Mouse (Mus musculus): ENCODE results near the gene Olfr381. TPM values are rescaled to one million over a fixed set of nuclear protein-coding genes. Genes with fewer than 3 reads are reported as not detected.
"Not testable (repeated sequence)": the region's sequence is repeated elsewhere in the genome, so short reads cannot be mapped to it uniquely, and the experiment has no call there.

Olfr381 gene
- polyA plus RNA-seq (2014; fragmentation: Nextera tagmentation; extraction: Ambion mirVana) = not detected in 2 replicates

DNA sequence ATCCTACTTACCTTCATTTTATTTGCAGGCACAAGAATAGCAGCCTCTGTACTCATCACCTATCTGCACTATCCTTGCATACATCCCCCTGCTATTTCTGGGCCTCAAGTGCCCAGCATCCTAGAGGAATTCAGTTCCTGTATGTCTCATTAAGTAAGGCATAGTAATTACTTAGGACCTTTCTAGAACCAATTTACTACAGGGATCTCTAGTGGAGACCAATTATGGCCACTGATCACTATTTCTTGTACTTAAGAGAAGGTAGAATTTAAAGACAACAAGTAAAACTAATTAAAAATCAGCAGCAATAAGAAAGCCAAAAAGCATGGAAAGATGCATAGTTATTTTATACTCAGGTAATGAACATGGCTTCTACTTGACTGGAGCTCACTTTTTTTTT is at the start of gene Olfr381:
Gene Olfr381 (minus strand): TSS at position 101 of the 400 bp plus-strand sequence.
- no peak for ATAC-seq (ENCODE audit: low read depth)
- H3K36me3 ChIP-seq (ENCODE audit: control insufficient read depth, insufficient read depth, low read length) = no peaks in the 10 kb centered on the region
- H3K27me3 ChIP-seq (ENCODE audit: control insufficient read depth, insufficient read depth, low read length) = no peaks in the 10 kb centered on the region

DNA sequence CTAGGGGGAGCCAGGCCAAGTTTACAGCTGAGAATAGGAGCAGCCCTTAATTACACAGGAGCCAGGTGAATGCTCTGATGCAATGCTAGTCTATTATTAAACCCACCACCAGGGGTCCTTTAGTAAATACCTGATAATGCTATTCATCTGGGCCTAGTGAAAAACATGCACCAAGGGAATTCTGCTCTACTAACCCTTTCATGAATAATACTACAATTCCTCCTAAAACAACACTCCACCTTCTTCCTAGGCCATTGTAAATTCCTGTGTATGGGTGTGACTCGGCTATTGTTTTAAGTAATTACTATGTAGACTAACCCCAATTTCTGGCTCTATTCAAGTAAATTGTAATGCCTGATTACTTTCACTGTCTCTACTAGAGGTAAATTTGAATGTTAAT is 37.6 kb upstream of the Olfr381 start:
- not testable (repeated sequence) for ATAC-seq (ENCODE audit: low read depth); H3K9me3 ChIP-seq (ENCODE audit: control insufficient read depth, low read length); H3K4me2 ChIP-seq (ENCODE audit: low read depth, low read length); H3K36me3 ChIP-seq (ENCODE audit: control insufficient read depth, insufficient read depth, low read length); H3K4me3 ChIP-seq (ENCODE audit: low read depth, low read length); H3K27ac ChIP-seq (ENCODE audit: low read depth, low read length); H3K9ac ChIP-seq (replicated peaks; ENCODE audit: low read depth, low read length); H3K27me3 ChIP-seq (ENCODE audit: control insufficient read depth, insufficient read depth, low read length); H3K4me1 ChIP-seq (ENCODE audit: control insufficient read depth, insufficient read depth, low read length)
- 83% methylated on average over 1 of the region's 1 CpGs for WGBS

More for the DNA sequence above, at the start of gene Olfr381:
- H3K9me3 ChIP-seq (ENCODE audit: control insufficient read depth, low read length) = 0 out of 2 replicates have a peak, but pooled peaks cover 3% of the 10 kb centered on the region
- no peak within 1 kb of the TSS for H3K4me2 ChIP-seq (ENCODE audit: low read depth, low read length)
- no peaks in the 10 kb centered on the region for H3K4me1 ChIP-seq (ENCODE audit: control insufficient read depth, insufficient read depth, low read length)
- H3K4me3 ChIP-seq (ENCODE audit: low read depth, low read length) = no peak within 1 kb of the TSS
- H3K9ac ChIP-seq (replicated peaks; ENCODE audit: low read depth, low read length) = no peak within 1 kb of the TSS
- H3K27ac ChIP-seq (ENCODE audit: low read depth, low read length) = no peak within 1 kb of the TSS

GRCm38 (mm10) chr11:73517097-73517496 is 25.7 kb upstream of the Olfr381 start, which contains the start of gene Olfr382:
Olfr382 (minus strand) TSS chr11:73517197.
- Histone ChIP-seq H3K9ac (replicated peaks; ENCODE audit: low read depth, low read length) (no peak within 1 kb of the TSS), H3K9me3 (ENCODE audit: control insufficient read depth, low read length) (no peaks in the 10 kb centered on the region), H3K27me3 (ENCODE audit: control insufficient read depth, insufficient read depth, low read length) (no peaks in the 10 kb centered on the region), H3K27ac (ENCODE audit: low read depth, low read length) (no peak within 1 kb of the TSS), H3K4me3 (ENCODE audit: low read depth, low read length) (no peak within 1 kb of the TSS), H3K4me2 (ENCODE audit: low read depth, low read length) (no peak within 1 kb of the TSS), H3K4me1 (ENCODE audit: control insufficient read depth, insufficient read depth, low read length) (no peaks in the 10 kb centered on the region), H3K36me3 (ENCODE audit: control insufficient read depth, insufficient read depth, low read length) (no peaks in the 10 kb centered on the region)
- no peak for ATAC-seq (ENCODE audit: low read depth)

- Histone ChIP-seq H3K36me3 (ENCODE audit: control insufficient read depth, insufficient read depth, low read length) (no peaks in the 10 kb centered on the region), H3K9ac (replicated peaks; ENCODE audit: low read depth, low read length) (no peak within 1 kb of the TSS), H3K27me3 (ENCODE audit: control insufficient read depth, insufficient read depth, low read length) (no peaks in the 10 kb centered on the region), H3K4me1 (ENCODE audit: control insufficient read depth, insufficient read depth, low read length) (no peaks in the 10 kb centered on the region), H3K27ac (ENCODE audit: low read depth, low read length) (no peak within 1 kb of the TSS), H3K4me2 (ENCODE audit: low read depth, low read length) (no peak within 1 kb of the TSS), H3K9me3 (ENCODE audit: control insufficient read depth, low read length) (no peaks in the 10 kb centered on the region), H3K4me3 (ENCODE audit: low read depth, low read length) (no peak within 1 kb of the TSS)
- 94% methylated on average over 1 of the region's 1 CpGs for WGBS
- ATAC-seq (ENCODE audit: low read depth) = no peak
Observed at GRCm38 (mm10) chr11:73457408-73457807, 34.0 kb downstream of the Olfr381 start, which contains the start of gene Olfr380. Olfr380 (minus strand) TSS chr11:73457508.

Other genes starting within 250 kb of the Olfr381 start
- 0.32 and 0.36 TPM in 2 replicates for gene Trpv3, start 224.2 kb downstream of the Olfr381 start, polyA plus RNA-seq (2014; fragmentation: Nextera tagmentation; extraction: Ambion mirVana)
- gene Aspa, start 162.0 kb downstream of the Olfr381 start, polyA plus RNA-seq (2014; fragmentation: Nextera tagmentation; extraction: Ambion mirVana) = 2.5 and 3.3 TPM in 2 replicates
- not detected in 2 replicates for gene Gm49340, start 161.9 kb downstream of the Olfr381 start, polyA plus RNA-seq (2014; fragmentation: Nextera tagmentation; extraction: Ambion mirVana)
- not detected in 2 replicates for gene Spata22, start 161.9 kb downstream of the Olfr381 start, polyA plus RNA-seq (2014; fragmentation: Nextera tagmentation; extraction: Ambion mirVana)
- gene Olfr20, start 140.8 kb downstream of the Olfr381 start, polyA plus RNA-seq (2014; fragmentation: Nextera tagmentation; extraction: Ambion mirVana) = not detected in 2 replicates
- not detected in 2 replicates for gene Olfr376, start 120.4 kb downstream of the Olfr381 start, polyA plus RNA-seq (2014; fragmentation: Nextera tagmentation; extraction: Ambion mirVana)
- gene Olfr1, start 92.0 kb downstream of the Olfr381 start, polyA plus RNA-seq (2014; fragmentation: Nextera tagmentation; extraction: Ambion mirVana) = not detected in 2 replicates
- gene Olfr378, start 63.1 kb downstream of the Olfr381 start, polyA plus RNA-seq (2014; fragmentation: Nextera tagmentation; extraction: Ambion mirVana) = not detected in 2 replicates
- gene Olfr380, start 34.1 kb downstream of the Olfr381 start, polyA plus RNA-seq (2014; fragmentation: Nextera tagmentation; extraction: Ambion mirVana) = not detected in 2 replicates
- not detected in 2 replicates for gene Olfr382, start 25.6 kb upstream of the Olfr381 start, polyA plus RNA-seq (2014; fragmentation: Nextera tagmentation; extraction: Ambion mirVana)
- not detected in 2 replicates for gene Olfr385, start 101.4 kb upstream of the Olfr381 start, polyA plus RNA-seq (2014; fragmentation: Nextera tagmentation; extraction: Ambion mirVana)
- gene Olfr384, start 107.0 kb upstream of the Olfr381 start, polyA plus RNA-seq (2014; fragmentation: Nextera tagmentation; extraction: Ambion mirVana) = not detected in 2 replicates
- not detected in 2 replicates for gene Zfp735, start 197.2 kb upstream of the Olfr381 start, polyA plus RNA-seq (2014; fragmentation: Nextera tagmentation; extraction: Ambion mirVana)

Measured in neural tube, embryonic 14.5 days (tissue).